Mouse (Mus musculus) heart, embryonic 11.5 days (tissue): Measurements from ENCODE around the gene Cox6b1. TPM values are rescaled to one million over a fixed set of nuclear protein-coding genes. Genes with fewer than 3 reads are reported as not detected.

ENCODE experiments used
- ATAC-seq: fragments of 200-750 bp; cut with Nextera tagmentation; replicated peaks from 2 replicates; pipeline ENCODE4 v1.8.0; 2017; ENCODE audit warnings: moderate library complexity; ENCODE audit not compliant: insufficient number of reproducible peaks, low FRiP score, low TSS enrichment
- H3K27ac ChIP-seq: fragments of 300-500 bp; sonication (generic); 2 replicates; pipeline ENCODE4 v1.5.1; 2014; ENCODE audit warnings: mild to moderate bottlenecking, low read depth, low read length
- H3K27me3 ChIP-seq: fragments of 300-500 bp; sonication (generic); 2 replicates; pipeline ENCODE4 v1.6.1; 2014; ENCODE audit warnings: mild to moderate bottlenecking, low read length, mixed read lengths; ENCODE audit not compliant: control insufficient read depth, insufficient read depth
- H3K36me3 ChIP-seq: fragments of 300-500 bp; sonication (generic); 2 replicates; pipeline ENCODE4 v1.6.1; 2014; ENCODE audit warnings: mild to moderate bottlenecking, low read length, moderate library complexity, mixed read lengths; ENCODE audit not compliant: control insufficient read depth, insufficient read depth
- H3K4me1 ChIP-seq: fragments of 300-500 bp; sonication (generic); 2 replicates; pipeline ENCODE4 v1.6.1; 2014; ENCODE audit warnings: low read length; ENCODE audit not compliant: control insufficient read depth, insufficient read depth
- H3K4me2 ChIP-seq: fragments of 300-500 bp; sonication (generic); 2 replicates; pipeline ENCODE4 v1.6.1; 2014; ENCODE audit warnings: mild to moderate bottlenecking, moderate library complexity
- H3K4me3 ChIP-seq: fragments of 300-500 bp; sonication (generic); 2 replicates; pipeline ENCODE4 v1.5.1; 2014; ENCODE audit warnings: low read depth, low read length
- H3K9ac ChIP-seq: fragments of 300-500 bp; sonication (generic); 2 replicates; pipeline ENCODE4 v1.6.1; 2014; ENCODE audit warnings: mild to moderate bottlenecking, low read depth, low read length, moderate library complexity
- H3K9me3 ChIP-seq: fragments of 300-500 bp; sonication (generic); replicated peaks from 2 replicates; pipeline ENCODE4 v1.6.1; 2016; ENCODE audit warnings: low read length; ENCODE audit not compliant: control insufficient read depth
- WGBS: fragments of 180-500 bp; shearing (Covaris S2); extraction: QIAGEN DNeasy Blood & Tissue Kit; methylation state at CpG from one replicate; pipeline ENCODE4 v1.1.7; 2014; ENCODE audit not compliant: insufficient replicate concordance; 5-methylcytosine and 5-hydroxymethylcytosine counted together
- polyA plus RNA-seq: library from polyadenylated mRNA; unstranded; fragments of >200 nt; fragmentation: Nextera tagmentation; extraction: Ambion mirVana; gene quantifications from 2 replicates; pipeline ENCODE4 v1.2.1, GENCODE M21; 2014

The Cox6b1 gene
- polyA plus RNA-seq, 1 experiment from 2014 or later: 1,669 TPM

DNA sequence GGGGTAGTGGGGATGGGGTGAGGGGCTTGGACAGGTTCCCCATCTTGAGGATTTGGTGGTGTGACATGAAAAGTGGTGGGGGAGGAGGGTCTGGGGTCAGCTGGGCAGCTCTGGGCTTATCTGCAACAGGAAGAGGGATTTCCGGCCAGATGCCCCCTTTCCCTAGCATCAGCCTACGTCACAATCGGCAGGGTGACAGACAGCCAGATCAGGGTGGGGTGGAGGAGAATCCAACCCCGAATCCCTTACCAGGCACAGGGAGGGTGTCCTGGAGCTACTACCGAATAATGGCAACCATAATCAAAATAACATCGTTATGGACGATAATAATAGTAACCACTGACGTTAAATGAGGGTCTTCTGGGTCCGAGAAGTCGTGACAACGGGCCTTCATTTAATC is 10.4 kb upstream of the Cox6b1 start:
- Histone ChIP-seq H3K9ac (no peak overlapping the region), H3K9me3 (no peaks in the 10 kb centered on the region), H3K4me2 (peak overlapping the region; percentile 53), H3K27me3 (peaks cover 40% of the 10 kb centered on the region), H3K4me3 (no peak overlapping the region), H3K36me3 (peaks cover 7% of the 10 kb centered on the region), H3K4me1 (0 out of 2 replicates have a peak, but pooled peaks cover 4% of the 10 kb centered on the region), H3K27ac (no peak overlapping the region)
- ATAC-seq: peak; percentile 64; the same call in 1 of the 2 replicates
- WGBS: 14% methylated on average over 11 of the region's 11 CpGs

DNA sequence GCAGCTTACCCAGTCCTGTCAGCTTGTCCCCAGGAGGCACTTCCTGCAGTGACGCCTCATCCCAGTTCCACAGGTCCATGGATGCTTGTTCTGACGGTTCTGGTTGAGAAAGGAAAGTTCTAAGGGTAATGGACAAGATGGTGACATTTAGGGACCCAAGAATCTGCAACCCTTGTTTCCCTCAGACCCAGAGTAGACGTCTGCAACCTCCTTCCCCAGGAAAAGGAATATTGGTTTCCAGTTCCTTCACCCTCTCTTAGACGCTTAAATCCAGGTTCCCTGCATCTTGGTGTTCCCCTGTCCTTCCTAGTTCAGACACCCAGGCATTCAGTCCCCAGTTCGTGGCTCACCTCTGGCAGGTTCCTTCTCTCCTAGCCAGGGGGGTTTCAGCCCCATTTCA is 9.8 kb upstream of the Cox6b1 start, which contains the start of gene Etv2:
Gene Etv2, minus strand, starts transcription at position 101 of the 400 bp plus-strand sequence.
- peak within 1 kb of the TSS; percentile 11 for H3K4me3 ChIP-seq
- 3% methylated on average over 5 of the region's 5 CpGs for WGBS
- peaks cover 41% of the 10 kb centered on the region for H3K27me3 ChIP-seq
- H3K9me3 ChIP-seq: no peaks in the 10 kb centered on the region
- no peak for ATAC-seq
- 0 out of 2 replicates have a peak, but pooled peaks cover 4% of the 10 kb centered on the region for H3K4me1 ChIP-seq
- H3K36me3 ChIP-seq: peaks cover under 1% of the 10 kb centered on the region
- H3K9ac ChIP-seq: no peak within 1 kb of the TSS
- no peak within 1 kb of the TSS for H3K27ac ChIP-seq
- H3K4me2 ChIP-seq: peak within 1 kb of the TSS; percentile 53

DNA sequence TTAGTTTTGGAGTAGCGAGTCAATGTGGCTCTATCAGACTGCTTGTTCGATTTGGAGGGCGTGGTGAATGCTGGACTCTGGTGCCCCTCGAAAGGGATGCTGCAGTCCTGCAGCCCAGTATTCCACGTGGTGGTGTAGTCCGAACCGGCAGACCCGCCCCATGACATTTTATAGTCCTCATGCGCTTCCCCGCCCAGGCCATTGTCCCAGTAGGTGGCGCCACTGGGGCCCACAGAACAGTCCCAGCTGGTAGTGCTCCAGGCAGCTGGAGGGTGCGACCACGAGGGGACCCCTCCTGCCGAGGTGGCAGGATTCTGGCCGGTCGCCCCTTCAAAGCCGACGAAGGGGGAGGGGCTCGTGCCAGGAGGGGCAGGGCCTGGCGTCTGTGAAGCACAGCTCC is 8.7 kb upstream of the Cox6b1 start:
- H3K27ac ChIP-seq: no peak overlapping the region
- H3K4me1 ChIP-seq: 0 out of 2 replicates have a peak, but pooled peaks cover 4% of the 10 kb centered on the region
- no peak for ATAC-seq
- H3K9me3 ChIP-seq: no peaks in the 10 kb centered on the region
- no peak overlapping the region for H3K9ac ChIP-seq
- peak overlapping the region; percentile 11 for H3K4me3 ChIP-seq
- WGBS: 2% methylated on average over 20 of the region's 20 CpGs
- peaks cover 41% of the 10 kb centered on the region for H3K27me3 ChIP-seq
- H3K36me3 ChIP-seq: no peaks in the 10 kb centered on the region
- H3K4me2 ChIP-seq: peak overlapping the region; percentile 53

DNA sequence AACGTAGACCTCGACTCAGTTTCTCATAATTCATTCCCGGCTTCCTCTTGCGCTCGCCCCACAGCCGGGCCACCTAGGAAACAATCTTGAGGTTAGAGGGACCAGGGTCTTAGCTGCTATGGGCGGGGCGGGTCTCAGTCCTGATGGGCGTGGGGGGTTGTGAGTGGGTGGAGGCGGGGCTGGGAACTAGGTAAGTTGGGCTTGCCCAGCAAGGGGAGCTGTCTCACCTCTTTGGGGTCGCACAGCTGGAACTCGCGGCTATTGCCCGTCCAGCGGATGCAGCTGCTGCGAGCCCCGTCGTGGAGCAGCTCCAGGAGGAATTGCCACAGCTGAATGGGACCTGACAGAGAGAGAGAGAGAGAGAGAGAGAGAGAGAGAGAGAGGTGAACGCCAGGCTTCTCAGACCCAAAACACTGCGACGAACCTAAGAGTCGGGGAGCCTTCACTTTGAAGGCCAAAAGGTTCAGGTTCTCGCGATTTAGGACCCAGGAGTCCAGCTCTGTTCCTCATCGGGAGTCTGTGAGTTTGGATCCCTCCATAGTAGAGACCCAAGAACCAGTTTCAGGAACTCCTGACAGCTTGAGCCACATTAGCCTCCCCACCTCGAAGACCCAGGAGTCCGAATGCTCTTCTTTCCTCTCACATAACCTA is 7.9 kb upstream of the Cox6b1 start:
- H3K4me2 ChIP-seq: peak overlapping the region; percentile 40
- H3K27me3 ChIP-seq: peaks cover 41% of the 10 kb centered on the region
- no peaks in the 10 kb centered on the region for H3K36me3 ChIP-seq
- ATAC-seq: no peak
- peak overlapping the region; percentile 16; the same call in 1 of the 2 replicates for H3K4me3 ChIP-seq
- no peak overlapping the region for H3K9ac ChIP-seq
- WGBS: 12% methylated on average over 27 of the region's 27 CpGs
- 0 out of 2 replicates have a peak, but pooled peaks cover under 1% of the 10 kb centered on the region for H3K4me1 ChIP-seq
- no peaks in the 10 kb centered on the region for H3K9me3 ChIP-seq
- H3K27ac ChIP-seq: no peak overlapping the region

DNA sequence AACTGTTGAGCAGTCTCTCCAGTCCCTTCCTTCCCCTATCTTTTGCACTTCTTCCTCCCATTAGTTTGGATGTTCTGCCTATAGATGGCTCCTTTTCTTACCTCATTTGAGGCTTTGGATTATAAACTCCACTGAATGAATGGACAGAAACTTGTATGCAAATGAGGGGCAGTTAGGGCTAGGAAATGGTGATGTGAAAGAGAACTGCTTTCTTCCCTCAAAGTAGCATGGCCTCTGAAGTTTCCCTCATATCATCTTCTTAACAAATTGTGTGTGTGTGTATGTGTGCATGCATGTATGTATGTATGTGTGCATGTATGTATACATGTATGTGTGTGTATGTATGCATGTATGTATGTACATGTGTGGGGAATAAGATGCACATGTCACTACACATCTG is 3.1 kb upstream of the Cox6b1 start:
- peaks cover 4% of the 10 kb centered on the region; the same call in 1 of the 2 replicates for H3K36me3 ChIP-seq
- H3K4me1 ChIP-seq: peaks cover 8% of the 10 kb centered on the region
- no peaks in the 10 kb centered on the region for H3K9me3 ChIP-seq
- ATAC-seq: no peak
- H3K4me2 ChIP-seq: no peak overlapping the region
- H3K9ac ChIP-seq: no peak overlapping the region
- H3K4me3 ChIP-seq: no peak overlapping the region
- H3K27me3 ChIP-seq: peaks cover 22% of the 10 kb centered on the region
- no peak overlapping the region for H3K27ac ChIP-seq

DNA sequence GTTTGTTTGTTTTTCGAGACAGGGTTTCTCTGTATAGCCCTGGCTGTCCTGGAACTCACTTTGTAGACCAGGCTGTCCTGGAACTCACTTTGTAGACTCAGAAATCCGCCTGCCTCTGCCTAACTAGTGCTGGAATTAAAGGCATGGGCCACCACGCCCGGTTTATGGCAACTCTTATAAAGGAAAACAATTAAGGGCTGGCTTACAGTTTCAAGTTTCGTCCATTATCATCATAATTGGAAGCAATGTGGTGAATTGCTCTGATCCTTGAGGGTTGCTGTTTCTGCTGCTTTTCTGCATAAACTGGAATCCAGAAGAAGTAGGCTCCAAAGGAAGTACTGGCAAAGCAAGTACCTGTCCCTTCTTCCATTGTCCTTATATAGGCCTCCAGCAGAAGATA is 696 bp upstream of the Cox6b1 start:
- no peak for ATAC-seq
- H3K4me3 ChIP-seq: no peak overlapping the region
- no peak overlapping the region for H3K9ac ChIP-seq
- H3K9me3 ChIP-seq: no peaks in the 10 kb centered on the region
- 85% methylated on average over 5 of the region's 5 CpGs for WGBS
- H3K27me3 ChIP-seq: peaks cover 3% of the 10 kb centered on the region; the same call in 1 of the 2 replicates
- no peak overlapping the region for H3K27ac ChIP-seq
- peaks cover 8% of the 10 kb centered on the region for H3K4me1 ChIP-seq
- no peak overlapping the region; the same call in 1 of the 2 replicates for H3K4me2 ChIP-seq
- H3K36me3 ChIP-seq: peaks cover 15% of the 10 kb centered on the region

DNA sequence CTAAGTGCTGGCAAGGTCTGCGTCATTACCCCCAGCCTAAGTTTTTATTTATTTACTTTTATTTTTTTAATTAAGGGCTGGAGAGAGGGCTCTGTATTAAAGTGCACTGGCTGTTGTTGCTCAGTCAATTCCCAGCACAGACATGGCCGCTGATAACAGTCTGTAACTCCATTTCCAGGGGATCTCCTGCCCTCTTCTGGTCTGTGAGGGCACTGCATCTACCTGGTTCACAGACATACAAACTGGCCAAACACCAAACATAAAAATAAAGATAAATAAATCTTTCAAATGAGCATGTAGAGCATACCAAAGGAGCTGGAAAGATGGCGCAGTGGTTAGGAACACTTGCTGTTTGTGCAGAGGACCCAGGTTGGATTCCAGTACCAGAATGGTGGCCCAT is 6.7 kb downstream of the Cox6b1 start:
- peaks cover 51% of the 10 kb centered on the region for H3K36me3 ChIP-seq
- H3K4me3 ChIP-seq: no peak overlapping the region
- whole genome bisulfite sequencing: 85% methylated on average over 3 of the region's 3 CpGs
- H3K4me2 ChIP-seq: no peak overlapping the region
- H3K9ac ChIP-seq: no peak overlapping the region
- no peak for ATAC-seq
- no peaks in the 10 kb centered on the region for H3K9me3 ChIP-seq
- no peaks in the 10 kb centered on the region for H3K27me3 ChIP-seq
- H3K4me1 ChIP-seq: no peaks in the 10 kb centered on the region
- H3K27ac ChIP-seq: no peak overlapping the region

DNA sequence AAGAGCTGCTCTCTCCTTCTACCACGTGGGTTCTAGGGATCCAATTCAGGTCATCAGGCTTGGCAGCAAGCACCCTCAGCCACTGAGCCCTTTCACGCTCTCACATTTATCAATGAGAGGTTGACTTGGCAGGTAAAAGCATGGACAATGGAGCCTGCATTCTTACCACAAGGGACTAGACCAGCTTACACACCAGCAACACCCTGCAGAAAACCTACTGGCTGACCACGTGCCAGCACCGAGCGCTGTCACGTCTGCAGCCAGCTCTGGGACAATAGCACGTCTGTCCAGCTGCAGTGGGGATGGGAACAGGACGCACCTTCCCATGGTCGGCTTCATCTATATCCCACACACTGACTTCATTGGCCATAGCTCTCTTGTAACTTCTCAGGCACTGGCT is 7.3 kb downstream of the Cox6b1 start:
- Histone ChIP-seq H3K36me3 (peaks cover 48% of the 10 kb centered on the region), H3K27ac (no peak overlapping the region), H3K4me3 (no peak overlapping the region), H3K9me3 (no peaks in the 10 kb centered on the region), H3K4me1 (no peaks in the 10 kb centered on the region), H3K9ac (no peak overlapping the region), H3K4me2 (no peak overlapping the region), H3K27me3 (no peaks in the 10 kb centered on the region)
- no peak for ATAC-seq
- 94% methylated on average over 9 of the region's 9 CpGs for WGBS
